Mouse (Mus musculus): ENCODE results near the gene Zfand2a.

DNA sequence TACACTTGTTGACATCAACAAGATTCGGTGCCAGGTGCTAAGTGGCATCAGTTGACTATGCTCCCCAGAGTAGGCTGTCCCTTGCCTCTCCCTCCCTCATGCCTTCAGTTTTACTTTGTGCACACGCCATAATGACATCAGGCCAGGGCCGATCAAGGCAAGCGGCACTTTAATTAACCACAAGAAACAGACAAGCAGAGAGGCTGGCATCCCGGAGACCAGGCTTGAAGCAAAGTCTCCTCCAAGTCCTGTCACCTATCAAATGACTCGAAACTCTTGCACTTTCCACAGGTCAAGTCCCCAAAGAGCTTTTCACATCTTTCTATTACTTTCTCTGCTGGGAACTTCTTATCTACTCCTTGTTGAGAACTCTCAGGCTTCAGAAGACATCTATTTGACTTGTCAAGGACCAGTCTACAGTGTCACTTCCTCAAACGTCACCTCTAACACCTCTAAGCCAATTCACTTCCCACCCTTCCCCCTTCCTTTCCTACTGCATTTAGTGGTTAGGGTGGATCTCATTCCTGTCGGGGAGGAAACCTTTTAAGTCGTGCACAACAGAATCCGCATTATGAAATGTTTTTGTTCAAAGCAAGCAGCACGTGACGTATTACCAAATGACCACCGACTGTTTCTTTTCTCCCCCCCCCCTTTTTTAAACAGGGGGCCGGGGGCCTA, 1.0 kb downstream of the Zfand2a start:
- TF ChIP-seq CTCF (IDR thresholded peaks at IDR 0.05; ENCODE audit: extremely low read depth, insufficient read depth, low read length) = no peak
- TF ChIP-seq POLR2A (IDR thresholded peaks at IDR 0.05; ENCODE audit: extremely low read depth, insufficient read depth, low read length) = no peak
